Mouse (Mus musculus) MEL (cell line): Measurements from ENCODE around the gene Cdh6. TPM values are rescaled to one million over a fixed set of nuclear protein-coding genes. Genes with fewer than 3 reads are reported as not detected.

Experiments
- DNase-seq: peaks from one replicate; pipeline ENCODE4 v3.0.0; 2011; ENCODE audit warnings: low read depth, low spot score
- H3K27ac ChIP-seq: 2 replicates; pipeline ENCODE4 v1.5.1; 2012; ENCODE audit warnings: low read depth, mild to moderate bottlenecking, control low read depth, low read length, moderate library complexity; ENCODE audit not compliant: control insufficient read depth
- H3K27me3 ChIP-seq, 2 experiments: fragments of 150-350 bp in 1 of 2; sonication (generic) in 1 of 2; 2 replicates each; pipeline ENCODE4 v1.6.1; 2012; ENCODE audit warnings: low read length in 2 of 2, mild to moderate bottlenecking in 2 of 2, improper control_type of control experiment in 1 of 2, moderate library complexity in 1 of 2; ENCODE audit not compliant: insufficient read depth in 2 of 2, control insufficient read depth in 1 of 2
- H3K36me3 ChIP-seq, 2 experiments: 2 replicates each; pipeline ENCODE4 v1.6.1; 2012 to 2014; ENCODE audit warnings: low read length in 2 of 2, improper control_type of control experiment in 1 of 2, inconsistent platforms in 1 of 2, mild to moderate bottlenecking in 1 of 2; ENCODE audit not compliant: insufficient read depth in 2 of 2, control insufficient read depth in 1 of 2
- H3K4me1 ChIP-seq, 2 experiments: fragments of 150-350 bp in 1 of 2; sonication (generic) in 1 of 2; 2 replicates each; pipeline ENCODE4 v1.6.1; 2012; ENCODE audit warnings: low read length in 2 of 2, improper control_type of control experiment in 1 of 2, mild to moderate bottlenecking in 1 of 2; ENCODE audit not compliant: insufficient read depth in 2 of 2, control insufficient read depth in 1 of 2
- H3K4me3 ChIP-seq, 2 experiments: fragments of 150-350 bp in 1 of 2; sonication (generic) in 1 of 2; 2 replicates each; pipeline ENCODE4 v1.5.1; 2012; ENCODE audit warnings: low read depth in 2 of 2, low read length in 2 of 2, mild to moderate bottlenecking in 2 of 2, moderate library complexity in 2 of 2, control low read depth in 1 of 2, improper control_type of control experiment in 1 of 2; ENCODE audit not compliant: control insufficient read depth in 1 of 2, insufficient read depth in 1 of 2
- H3K79me2 ChIP-seq: 2 replicates; pipeline ENCODE4 v1.6.1; 2012; ENCODE audit warnings: mild to moderate bottlenecking, low read length, moderate library complexity; ENCODE audit not compliant: control insufficient read depth, poor library complexity, insufficient read depth
- H3K9ac ChIP-seq: 2 replicates; pipeline ENCODE4 v1.6.1; 2012; ENCODE audit warnings: low read depth, mild to moderate bottlenecking, control low read depth, low read length, moderate library complexity; ENCODE audit not compliant: control insufficient read depth, poor library complexity, severe bottlenecking
- H3K9me3 ChIP-seq: fragments of 150-350 bp; sonication (generic); replicated peaks from 2 replicates; pipeline ENCODE4 v1.6.1; 2012; ENCODE audit warnings: mild to moderate bottlenecking, low read length, improper control_type of control experiment, moderate library complexity; ENCODE audit not compliant: insufficient read depth
- BHLHE40 ChIP-seq: IDR thresholded peaks from 2 replicates; pipeline ENCODE4 v1.6.1; 2012; ENCODE audit warnings: low read depth, mild to moderate bottlenecking, inconsistent platforms, low read length, improper control_type of control experiment, borderline replicate concordance
- CTCF ChIP-seq, 3 experiments: IDR thresholded peaks in 2 of 3; conservative IDR thresholded peaks in 1 of 3; 2 replicates each; pipeline ENCODE4 v1.5.1; 2011 to 2012; ENCODE audit warnings: low read length in 3 of 3, low read depth in 2 of 3, mild to moderate bottlenecking in 2 of 3, improper control_type of control experiment in 1 of 3, inconsistent platforms in 1 of 3, mixed read lengths in 1 of 3, moderate library complexity in 1 of 3; ENCODE audit not compliant: control insufficient read depth in 1 of 3, insufficient read depth in 1 of 3, poor library complexity in 1 of 3, severe bottlenecking in 1 of 3
- ETS1 ChIP-seq: IDR thresholded peaks from 2 replicates; pipeline ENCODE4 v1.6.1; 2012; ENCODE audit warnings: low read depth, mild to moderate bottlenecking, inconsistent platforms, low read length, improper control_type of control experiment, moderate library complexity
- GABPA ChIP-seq: IDR thresholded peaks from 2 replicates; pipeline ENCODE4 v1.6.1; 2012; ENCODE audit warnings: low read depth, mild to moderate bottlenecking, inconsistent platforms, low read length, improper control_type of control experiment, moderate library complexity
- GATA1 ChIP-seq: IDR thresholded peaks from 2 replicates; pipeline ENCODE4 v1.6.1; 2011; ENCODE audit warnings: low read depth, low read length, improper control_type of control experiment
- JUND ChIP-seq: IDR thresholded peaks from 2 replicates; pipeline ENCODE4 v1.6.1; 2011; ENCODE audit warnings: low read depth, mild to moderate bottlenecking, improper control_type of control experiment, low read length
- MEF2A ChIP-seq: IDR thresholded peaks from 2 replicates; pipeline ENCODE4 v1.6.1; 2014; ENCODE audit warnings: low read depth, mild to moderate bottlenecking, inconsistent platforms, low read length, improper control_type of control experiment; ENCODE audit not compliant: poor library complexity, insufficient replicate concordance, severe bottlenecking; ENCODE audit errors: extremely low read depth
- MXI1 ChIP-seq: IDR thresholded peaks from 2 replicates; pipeline ENCODE4 v1.6.1; 2011; ENCODE audit warnings: mild to moderate bottlenecking, low read depth, low read length, improper control_type of control experiment
- MYC ChIP-seq: IDR thresholded peaks from 2 replicates; pipeline ENCODE4 v1.6.1; 2011; ENCODE audit warnings: low read depth, mild to moderate bottlenecking, low read length, improper control_type of control experiment, moderate library complexity
- NRF1 ChIP-seq: IDR thresholded peaks from 2 replicates; pipeline ENCODE4 v1.6.1; 2014; ENCODE audit warnings: low read depth, mild to moderate bottlenecking, inconsistent platforms, low read length, improper control_type of control experiment, moderate library complexity; ENCODE audit not compliant: poor library complexity, insufficient read depth, severe bottlenecking
- POLR2A ChIP-seq, 2 experiments: IDR thresholded peaks; 2 replicates each; pipeline ENCODE4 v1.6.1; 2011 to 2012; ENCODE audit warnings: low read length in 2 of 2, mild to moderate bottlenecking in 2 of 2, control low read depth in 1 of 2, improper control_type of control experiment in 1 of 2, low read depth in 1 of 2, moderate library complexity in 1 of 2; ENCODE audit not compliant: control insufficient read depth in 1 of 2, insufficient read depth in 1 of 2, poor library complexity in 1 of 2
- POLR2AphosphoS2 ChIP-seq: IDR thresholded peaks from 2 replicates; pipeline ENCODE4 v1.6.1; 2011; ENCODE audit warnings: low read length, improper control_type of control experiment
- POLR2AphosphoS5 ChIP-seq: IDR thresholded peaks from 2 replicates; pipeline ENCODE4 v1.6.1; 2012; ENCODE audit warnings: low read depth, borderline replicate concordance, mild to moderate bottlenecking, inconsistent platforms, low read length, moderate library complexity, mixed read lengths
- RAD21 ChIP-seq: IDR thresholded peaks from 2 replicates; pipeline ENCODE4 v1.6.1; 2011; ENCODE audit warnings: mild to moderate bottlenecking, low read depth, low read length, improper control_type of control experiment
- RCOR1 ChIP-seq: IDR thresholded peaks from 2 replicates; pipeline ENCODE4 v1.6.1; 2012; ENCODE audit warnings: low read depth, mild to moderate bottlenecking, inconsistent platforms, low read length, improper control_type of control experiment
- TAL1 ChIP-seq: IDR thresholded peaks from 2 replicates; pipeline ENCODE4 v1.6.1; 2012; ENCODE audit warnings: mild to moderate bottlenecking, inconsistent platforms, low read length, moderate library complexity, mixed read lengths
- TBP ChIP-seq: IDR thresholded peaks from 2 replicates; pipeline ENCODE4 v1.8.0; 2011; ENCODE audit warnings: low read depth, low read length, improper control_type of control experiment
- TCF12 ChIP-seq: IDR thresholded peaks from 2 replicates; pipeline ENCODE4 v1.6.1; 2014; ENCODE audit warnings: low read depth, mild to moderate bottlenecking, inconsistent platforms, low read length, improper control_type of control experiment, moderate library complexity
- UBTF ChIP-seq: IDR thresholded peaks from 2 replicates; pipeline ENCODE4 v1.6.1; 2012; ENCODE audit warnings: low read depth, mild to moderate bottlenecking, inconsistent platforms, low read length, improper control_type of control experiment, moderate library complexity, borderline replicate concordance; ENCODE audit not compliant: insufficient read depth
- USF1 ChIP-seq: IDR thresholded peaks from 2 replicates; pipeline ENCODE4 v1.6.1; 2014; ENCODE audit warnings: low read depth, mild to moderate bottlenecking, inconsistent platforms, low read length, improper control_type of control experiment, moderate library complexity
- ZKSCAN1 ChIP-seq: IDR thresholded peaks from 2 replicates; pipeline ENCODE4 v1.6.1; 2012; ENCODE audit warnings: low read depth, mild to moderate bottlenecking, inconsistent platforms, low read length, improper control_type of control experiment, moderate library complexity
- ZMIZ1 ChIP-seq: IDR thresholded peaks from 2 replicates; pipeline ENCODE4 v1.6.1; 2012; ENCODE audit warnings: low read depth, mild to moderate bottlenecking, inconsistent platforms, low read length, improper control_type of control experiment, moderate library complexity
- polyA plus RNA-seq, 2 experiments: library from polyadenylated mRNA; stranded (reverse) in 1 of 2; unstranded in 1 of 2; fragments of >175 nt in 1 of 2; fragments of >200 nt in 1 of 2; gene quantifications; 2 replicates each; pipeline versions ENCODE4 v1.2.1 to v1.2.4; 2012; ENCODE audit warnings: low replicate concordance in 2 of 2, low read depth in 1 of 2; ENCODE audit not compliant: insufficient read length in 2 of 2, insufficient read depth in 1 of 2, missing spikeins in 1 of 2
- total RNA-seq: library from RNA; depleted of rRNA; stranded (reverse); fragments of 300-350 nt; gene quantifications from 2 replicates; pipeline ENCODE4 v1.2.3, GENCODE M21; 2012

Cdh6 gene
- total and polyA plus RNA-seq, 3 experiments, result not detected

GRCm38 (mm10) chr15:13094881-13095256, 78.6 kb downstream of the Cdh6 start:
- no peak for DNase-seq
- Histone ChIP-seq H3K9ac (no peak overlapping the region), H3K4me1 (no peaks in the 10 kb centered on the region), H3K27ac (no peak overlapping the region), H3K27me3 (no peaks in the 10 kb centered on the region), H3K4me3 (no peak overlapping the region), H3K9me3 (no peaks in the 10 kb centered on the region), H3K79me2 (no peaks in the 10 kb centered on the region), H3K36me3 (no peaks in the 10 kb centered on the region)
- TF ChIP-seq GATA1 (no peak), TBP (no peak), ETS1 (no peak)

GRCm38 (mm10) chr15:13093954-13094880, 79.3 kb downstream of the Cdh6 start:
- no peaks in the 10 kb centered on the region for H3K79me2 ChIP-seq
- H3K27me3 ChIP-seq, result no peaks in the 10 kb centered on the region

GRCm38 (mm10) chr15:13092064-13092463, 81.4 kb downstream of the Cdh6 start:
- TF ChIP-seq CTCF (IDR thresholded peaks at IDR 0.05 in 2 of 3, conservative IDR thresholded peaks at IDR 0.05 in 1 of 3; ENCODE audit: control insufficient read depth in 1 of 3, insufficient read depth in 1 of 3, low read depth in 2 of 3, low read length in 3 of 3, poor library complexity in 1 of 3, severe bottlenecking in 1 of 3) (no peak), MEF2A (no peak), RAD21 (no peak), RCOR1 (no peak), MXI1 (no peak), POLR2AphosphoS2 (no peak), MYC (no peak), BHLHE40 (no peak), ZKSCAN1 (no peak), POLR2A (IDR thresholded peaks at IDR 0.05; ENCODE audit: control insufficient read depth in 1 of 2, insufficient read depth in 1 of 2, low read depth in 1 of 2, low read length in 2 of 2, poor library complexity in 1 of 2) (no peak), TCF12 (no peak), GABPA (no peak), NRF1 (no peak)
- Histone ChIP-seq H3K4me3 (no peak overlapping the region), H3K9me3 (no peaks in the 10 kb centered on the region), H3K79me2 (no peaks in the 10 kb centered on the region), H3K27me3 (no peaks in the 10 kb centered on the region), H3K4me1 (no peaks in the 10 kb centered on the region), H3K36me3 (no peaks in the 10 kb centered on the region), H3K27ac (no peak overlapping the region), H3K9ac (no peak overlapping the region)
- no peak for DNase-seq

More at GRCm38 (mm10) chr15:13093954-13094880, 79.3 kb downstream of the Cdh6 start:
- Histone ChIP-seq H3K9me3 (no peaks in the 10 kb centered on the region), H3K36me3 (no peaks in the 10 kb centered on the region), H3K9ac (no peak overlapping the region), H3K4me3 (no peak overlapping the region), H3K4me1 (no peaks in the 10 kb centered on the region), H3K27ac (no peak overlapping the region)
- TF ChIP-seq ZMIZ1 (no peak), JUND (no peak), GABPA (no peak), UBTF (no peak), TCF12 (no peak), CTCF (IDR thresholded peaks at IDR 0.05 in 2 of 3, conservative IDR thresholded peaks at IDR 0.05 in 1 of 3; ENCODE audit: control insufficient read depth in 1 of 3, insufficient read depth in 1 of 3, low read depth in 2 of 3, low read length in 3 of 3, poor library complexity in 1 of 3, severe bottlenecking in 1 of 3) (no peak), GATA1 (no peak), TAL1 (no peak), USF1 (no peak), POLR2AphosphoS5 (no peak)
- DNase-seq, result no peak
